Mouse (Mus musculus) G1E (cell line): ENCODE measurements around the gene Slc35a1. TPM values are rescaled to one million over a fixed set of nuclear protein-coding genes. Genes with fewer than 3 reads are reported as not detected.

Experiments
- ATAC-seq: 2 replicates; pipeline ENCODE4 v1.8.0; 2016; ENCODE audit warnings: mild to moderate bottlenecking; ENCODE audit not compliant: insufficient number of reproducible peaks, poor library complexity, low FRiP score, severe bottlenecking; ENCODE audit errors: extremely low read depth
- DNase-seq: peaks from one replicate; pipeline ENCODE4 v3.0.0; 2012; ENCODE audit warnings: low spot score
- H3K27me3 ChIP-seq: 2 replicates; pipeline ENCODE4 v1.6.1; 2012; ENCODE audit warnings: mild to moderate bottlenecking, low read length, inconsistent platforms; ENCODE audit not compliant: insufficient read depth
- H3K36me3 ChIP-seq: replicated peaks from 2 replicates; pipeline ENCODE3; 2012; ENCODE audit warnings: mild to moderate bottlenecking, inconsistent platforms
- H3K4me1 ChIP-seq: 2 replicates; pipeline ENCODE4 v1.6.1; 2012; ENCODE audit warnings: low read depth, low read length, inconsistent platforms, mixed read lengths; ENCODE audit not compliant: insufficient read depth
- H3K4me3 ChIP-seq: 2 replicates; pipeline ENCODE4 v1.5.1; 2012; ENCODE audit warnings: low read depth, mild to moderate bottlenecking, inconsistent platforms, low read length, moderate library complexity, mixed read lengths
- H3K9me3 ChIP-seq: replicated peaks from 2 replicates; pipeline ENCODE4 v1.6.1; 2012; ENCODE audit warnings: inconsistent platforms
- CTCF ChIP-seq: IDR thresholded peaks from 2 replicates; pipeline ENCODE4 v1.5.1; 2012; ENCODE audit warnings: low read depth, low read length, inconsistent platforms, mixed read lengths
- GATA1 ChIP-seq: IDR thresholded peaks from 2 replicates; pipeline ENCODE4 v1.6.1; 2012; ENCODE audit warnings: borderline replicate concordance, low read length, inconsistent platforms, mixed read lengths
- GATA2 ChIP-seq: IDR thresholded peaks from 2 replicates; pipeline ENCODE4 v1.6.1; 2012; ENCODE audit warnings: low read depth, low read length, inconsistent platforms, borderline replicate concordance
- POLR2AphosphoS5 ChIP-seq: IDR thresholded peaks from 2 replicates; pipeline ENCODE4 v1.6.1; 2012; ENCODE audit warnings: low read depth, low read length, inconsistent platforms; ENCODE audit not compliant: insufficient replicate concordance
- TAL1 ChIP-seq: conservative IDR thresholded peaks from 2 replicates; pipeline ENCODE4 v1.6.1; 2012; ENCODE audit warnings: low read depth, low read length, inconsistent platforms, mixed read lengths
- polyA plus RNA-seq: library from polyadenylated mRNA; stranded (reverse); fragments of >175 nt; gene quantifications from 2 replicates; pipeline ENCODE4 v1.2.3, GENCODE M21; 2012
- total RNA-seq, 2 experiments: library from RNA; stranded (forward) in 1 of 2; stranded (reverse) in 1 of 2; fragments of 200-1000 nt in 1 of 2; fragments of >200 nt in 1 of 2; fragmentation: Nextera tagmentation in 1 of 2; gene quantifications; 2 replicates each; pipeline ENCODE4 v1.2.3; 2014 to 2017

The Slc35a1 gene
- total and polyA plus RNA-seq, 3 experiments, result 4.0 to 52.6 (median 41.2) TPM

DNA sequence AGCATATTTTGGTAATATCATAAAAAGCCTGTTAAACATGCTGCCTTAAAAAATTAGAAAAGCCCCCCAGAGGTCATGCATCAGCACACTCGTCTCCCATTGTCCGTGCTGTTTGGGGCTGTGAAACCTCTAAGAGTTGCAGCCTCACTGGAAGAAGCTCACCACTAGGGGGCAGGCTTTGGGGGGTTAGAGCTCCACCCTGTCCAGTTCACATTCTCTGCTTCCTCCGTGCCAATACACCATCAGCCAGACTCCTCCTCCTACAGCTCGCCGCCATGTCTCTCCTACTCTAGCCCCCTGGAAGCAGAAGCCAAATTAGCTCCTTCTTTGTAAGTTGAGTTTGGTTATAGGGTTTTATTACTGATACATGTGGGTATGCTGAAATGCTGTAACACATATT, 14.3 kb upstream of the Slc35a1 start:
- TF ChIP-seq GATA2 (no peak), CTCF (peak; percentile 45)
- Histone ChIP-seq H3K4me3 (no peak overlapping the region), H3K27me3 (peaks cover 16% of the 10 kb centered on the region), H3K9me3 (no peaks in the 10 kb centered on the region), H3K4me1 (peaks cover 3% of the 10 kb centered on the region), H3K36me3 (no peaks in the 10 kb centered on the region)
- ATAC-seq, result 0 out of 2 replicates have a peak, but pooled peaks have one; percentile 28
- no peak for DNase-seq

DNA sequence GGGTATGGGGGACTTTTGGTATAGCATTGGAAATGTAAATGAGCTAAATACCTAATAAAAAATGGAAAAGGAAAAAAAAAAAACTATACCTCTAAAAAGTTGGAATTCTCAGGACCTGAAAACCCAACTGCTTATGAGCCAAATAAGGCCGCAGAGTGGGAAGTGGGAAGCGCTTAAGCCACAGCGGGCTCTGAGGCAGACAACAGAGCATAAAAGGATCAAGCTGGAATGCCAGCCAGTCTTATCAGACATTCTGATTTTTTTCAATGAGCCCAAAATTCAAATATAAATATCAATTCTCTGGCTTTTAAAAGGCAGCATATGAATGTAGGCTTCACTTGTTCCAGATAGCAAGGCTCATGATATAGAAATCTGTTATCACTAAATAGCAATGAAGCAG, 783 bp upstream of the Slc35a1 start:
- no peaks in the 10 kb centered on the region for H3K9me3 ChIP-seq
- H3K4me1 ChIP-seq, result peaks cover 21% of the 10 kb centered on the region
- peaks cover 4% of the 10 kb centered on the region; the same call in 1 of the 2 replicates for H3K27me3 ChIP-seq
- DNase-seq (no peak), ATAC-seq (no peak)
- H3K4me3 ChIP-seq, result no peak overlapping the region
- TF ChIP-seq GATA1, result no peak
- no peak for TF ChIP-seq GATA2
- TF ChIP-seq POLR2AphosphoS5, result no peak
- TF ChIP-seq CTCF, result no peak
- no peak for TF ChIP-seq TAL1
- peaks cover 10% of the 10 kb centered on the region for H3K36me3 ChIP-seq

DNA sequence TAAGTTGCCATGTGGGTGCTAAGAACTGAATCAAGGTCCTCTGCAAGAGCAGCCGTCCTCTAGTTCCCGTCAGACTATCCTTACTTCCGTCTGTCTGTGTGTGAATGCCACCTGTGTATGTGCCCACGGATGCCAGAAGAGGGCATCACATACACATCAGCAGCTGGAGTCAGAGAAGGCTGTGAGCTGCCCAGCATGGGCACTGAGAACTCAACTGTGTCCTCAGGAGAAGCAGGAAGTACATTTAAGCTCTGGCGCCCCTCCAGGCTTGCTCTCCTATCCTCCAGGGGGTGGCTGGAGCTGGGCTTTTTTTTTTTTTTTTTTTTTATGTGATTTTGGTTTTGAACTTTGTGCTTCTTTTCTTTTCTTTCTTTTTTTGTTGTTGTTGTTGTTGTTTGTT, 6.7 kb downstream of the Slc35a1 start:
- peaks cover 69% of the 10 kb centered on the region for H3K36me3 ChIP-seq
- TF ChIP-seq GATA1, result no peak
- no peak for TF ChIP-seq TAL1
- TF ChIP-seq GATA2, result no peak
- no peak for TF ChIP-seq CTCF
- no peak for TF ChIP-seq POLR2AphosphoS5
- H3K4me3 ChIP-seq, result no peak overlapping the region
- no peak for ATAC-seq
- no peaks in the 10 kb centered on the region for H3K27me3 ChIP-seq
- H3K4me1 ChIP-seq, result peaks cover 7% of the 10 kb centered on the region
- H3K9me3 ChIP-seq, result no peaks in the 10 kb centered on the region
- DNase-seq, result no peak

DNA sequence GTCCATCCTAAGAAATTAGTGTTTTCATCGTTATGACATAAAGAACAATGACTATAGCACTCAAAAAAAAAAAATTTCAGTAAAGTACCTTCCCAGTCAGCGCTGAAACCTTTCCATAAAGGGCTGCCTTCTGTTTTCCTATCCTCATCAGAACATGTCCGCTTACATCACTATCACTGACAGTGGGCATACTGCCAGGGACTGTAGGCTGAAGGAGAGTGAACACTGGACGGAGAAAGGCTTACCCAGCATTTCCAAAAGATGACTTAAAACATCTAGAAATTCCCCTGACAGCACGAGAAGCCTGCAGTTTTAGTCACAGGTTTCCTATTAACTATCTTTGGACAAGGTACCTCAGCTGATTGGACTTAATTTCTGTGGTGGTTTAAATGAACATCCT, 13.5 kb downstream of the Slc35a1 start:
- H3K9me3 ChIP-seq, result no peaks in the 10 kb centered on the region
- H3K4me3 ChIP-seq, result no peak overlapping the region
- no peak for DNase-seq
- peaks cover 67% of the 10 kb centered on the region for H3K36me3 ChIP-seq
- H3K27me3 ChIP-seq, result no peaks in the 10 kb centered on the region
- ATAC-seq, result no peak
- no peaks in the 10 kb centered on the region for H3K4me1 ChIP-seq
- no peak for TF ChIP-seq TAL1
- TF ChIP-seq CTCF, result no peak
- TF ChIP-seq GATA1, result no peak
- TF ChIP-seq GATA2, result no peak
- TF ChIP-seq POLR2AphosphoS5, result no peak

DNA sequence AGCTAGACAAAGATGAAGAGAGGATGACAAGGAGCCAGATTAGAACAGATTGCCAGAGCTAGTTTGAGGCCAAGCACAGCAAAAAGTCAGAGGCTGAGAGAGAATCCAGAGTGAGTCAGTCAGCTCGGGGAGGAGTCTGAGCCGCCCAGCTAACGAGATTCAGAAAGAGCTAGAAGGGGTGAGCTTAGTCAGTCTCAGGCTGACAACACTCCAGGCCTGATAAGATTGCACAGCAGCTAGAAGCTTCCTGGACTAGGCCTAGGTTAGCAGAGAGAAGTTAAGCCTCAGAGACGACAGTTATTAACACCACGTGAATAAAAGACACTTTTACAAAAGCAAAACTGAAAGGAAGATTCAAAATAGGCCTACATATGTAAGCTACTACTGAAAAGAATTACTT, 19.3 kb downstream of the Slc35a1 start:
- H3K9me3 ChIP-seq, result no peaks in the 10 kb centered on the region
- DNase-seq, result no peak
- ATAC-seq, result no peak
- H3K27me3 ChIP-seq, result no peaks in the 10 kb centered on the region
- peaks cover 76% of the 10 kb centered on the region for H3K36me3 ChIP-seq
- TF ChIP-seq GATA1 (no peak), CTCF (no peak), POLR2AphosphoS5 (no peak), GATA2 (no peak), TAL1 (no peak)
- no peaks in the 10 kb centered on the region for H3K4me1 ChIP-seq
- no peak overlapping the region for H3K4me3 ChIP-seq

DNA sequence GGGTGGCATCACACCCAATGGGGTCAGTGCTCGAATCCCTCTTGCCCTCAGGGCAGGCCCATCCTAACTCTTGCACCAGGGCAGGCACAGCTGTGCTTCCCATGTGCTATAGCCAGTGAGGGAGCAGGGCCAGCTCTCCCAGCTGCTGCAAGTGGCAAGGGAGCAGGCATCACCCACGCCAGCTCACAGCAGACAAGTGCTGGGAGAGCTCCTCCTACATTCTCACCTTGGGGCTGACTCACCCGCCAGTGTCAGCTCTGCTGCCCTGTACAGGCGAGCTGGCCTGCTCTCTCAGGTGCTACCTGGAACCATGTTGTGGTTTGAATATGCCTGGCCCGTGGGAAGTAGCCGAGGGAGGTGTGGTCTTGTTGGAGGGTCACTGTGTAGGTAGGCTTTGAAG, 25.3 kb downstream of the Slc35a1 start:
- Histone ChIP-seq H3K9me3 (no peaks in the 10 kb centered on the region), H3K27me3 (no peaks in the 10 kb centered on the region), H3K36me3 (peaks cover 93% of the 10 kb centered on the region), H3K4me1 (no peaks in the 10 kb centered on the region), H3K4me3 (no peak overlapping the region)
- no peak for TF ChIP-seq TAL1
- TF ChIP-seq GATA1, result no peak
- no peak for TF ChIP-seq GATA2
- TF ChIP-seq POLR2AphosphoS5, result no peak
- TF ChIP-seq CTCF, result no peak
- ATAC-seq (no peak), DNase-seq (no peak)

DNA sequence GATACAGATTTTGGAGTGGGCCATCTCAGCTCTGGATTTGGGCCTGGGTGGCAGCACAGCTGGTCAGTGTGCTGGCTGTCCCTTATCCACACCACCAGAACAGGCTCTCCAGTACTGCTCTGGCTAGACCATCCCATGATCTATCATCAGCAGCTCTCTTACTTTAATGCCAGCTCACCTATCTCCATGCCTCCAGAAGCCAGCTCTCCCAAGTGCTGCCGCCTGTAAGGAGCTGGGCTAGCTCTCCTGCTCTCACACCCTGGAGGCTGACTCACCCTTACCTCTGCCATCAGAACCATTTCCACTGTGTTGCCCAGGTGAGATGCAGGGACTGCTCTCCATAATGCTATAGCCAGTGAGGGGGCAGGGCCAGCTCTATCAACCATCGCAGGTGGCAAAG, 25.7 kb downstream of the Slc35a1 start:
- no peak for DNase-seq
- no peak for TF ChIP-seq TAL1
- TF ChIP-seq GATA1, result no peak
- no peak for TF ChIP-seq CTCF
- no peak for TF ChIP-seq GATA2
- no peak for TF ChIP-seq POLR2AphosphoS5
- H3K27me3 ChIP-seq, result no peaks in the 10 kb centered on the region
- H3K9me3 ChIP-seq, result no peaks in the 10 kb centered on the region
- ATAC-seq, result no peak
- no peaks in the 10 kb centered on the region for H3K4me1 ChIP-seq
- no peak overlapping the region for H3K4me3 ChIP-seq
- H3K36me3 ChIP-seq, result peaks cover 93% of the 10 kb centered on the region
